Mouse (Mus musculus) heart, embryonic 14.5 days (tissue): Measurements from ENCODE around the gene Trit1. TPM values are rescaled to one million over a fixed set of nuclear protein-coding genes. Genes with fewer than 3 reads are reported as not detected.
A peak's percentile ranks its signal among the peaks of the same experiment; 100 is the strongest.

Experiments used
- ATAC-seq: fragments of 200-750 bp; cut with Nextera tagmentation; 2 replicates; pipeline ENCODE4 v1.8.0; 2017; ENCODE audit warnings: low read depth, moderate TSS enrichment; ENCODE audit not compliant: insufficient number of reproducible peaks, insufficient read depth, low FRiP score
- H3K27ac ChIP-seq, 2 experiments: fragments of 200-500 bp in 1 of 2; fragments of 300-500 bp in 1 of 2; sonication (generic) in 1 of 2; replicated peaks in 1 of 2; 2 replicates each; pipeline ENCODE4 v1.5.1; 2012 to 2014; ENCODE audit warnings: low read depth in 2 of 2, low read length in 2 of 2, control low read depth in 1 of 2, mild to moderate bottlenecking in 1 of 2, mixed read lengths in 1 of 2; ENCODE audit not compliant: control insufficient read depth in 1 of 2, insufficient read depth in 1 of 2
- H3K27me3 ChIP-seq: fragments of 300-500 bp; sonication (generic); 2 replicates; pipeline ENCODE4 v1.6.1; 2014; ENCODE audit warnings: mild to moderate bottlenecking, low read length, control low read depth; ENCODE audit not compliant: control insufficient read depth, insufficient read depth
- H3K36me3 ChIP-seq: fragments of 300-500 bp; sonication (generic); 2 replicates; pipeline ENCODE4 v1.6.1; 2014; ENCODE audit warnings: mild to moderate bottlenecking, control low read depth, low read length, mixed read lengths; ENCODE audit not compliant: control insufficient read depth, insufficient read depth
- H3K4me1 ChIP-seq, 2 experiments: fragments of 200-500 bp in 1 of 2; fragments of 300-500 bp in 1 of 2; sonication (generic) in 1 of 2; 2 replicates each; pipeline ENCODE4 v1.6.1; 2012 to 2014; ENCODE audit warnings: low read length in 2 of 2, control low read depth in 1 of 2, mixed read lengths in 1 of 2; ENCODE audit not compliant: control insufficient read depth in 2 of 2, insufficient read depth in 2 of 2
- H3K4me2 ChIP-seq: fragments of 300-500 bp; sonication (generic); 2 replicates; pipeline ENCODE4 v1.6.1; 2014; ENCODE audit warnings: mild to moderate bottlenecking, low read length
- H3K4me3 ChIP-seq, 2 experiments: fragments of 200-500 bp in 1 of 2; fragments of 300-500 bp in 1 of 2; sonication (generic) in 1 of 2; 2 replicates each; pipeline ENCODE4 v1.5.1; 2012 to 2014; ENCODE audit warnings: low read length in 2 of 2, mild to moderate bottlenecking in 2 of 2, control low read depth in 1 of 2, low read depth in 1 of 2, moderate library complexity in 1 of 2; ENCODE audit not compliant: control insufficient read depth in 1 of 2, insufficient read depth in 1 of 2
- H3K9ac ChIP-seq: fragments of 300-500 bp; sonication (generic); 2 replicates; pipeline ENCODE4 v1.6.1; 2014; ENCODE audit warnings: mild to moderate bottlenecking, low read length
- H3K9me3 ChIP-seq: fragments of 300-500 bp; sonication (generic); 2 replicates; pipeline ENCODE4 v1.6.1; 2016; ENCODE audit warnings: low read length, control low read depth; ENCODE audit not compliant: control insufficient read depth
- WGBS: fragments of 180-500 bp; shearing (Covaris S2); extraction: QIAGEN DNeasy Blood & Tissue Kit; methylation state at CpG from one replicate; pipeline ENCODE4 v1.1.7; 2014; 5-methylcytosine and 5-hydroxymethylcytosine counted together
- polyA plus RNA-seq: library from polyadenylated mRNA; unstranded; fragments of >200 nt; fragmentation: Nextera tagmentation; extraction: Ambion mirVana; gene quantifications from 2 replicates; pipeline ENCODE4 v1.2.1, GENCODE M21; 2014

Trit1 gene
- polyA plus RNA-seq, 1 experiment from 2014 or later: 12.1 TPM

- 61% methylated on average over 5 of the region's 5 CpGs for WGBS
- Histone ChIP-seq H3K27ac (no peak overlapping the region), H3K27me3 (peaks cover 4% of the 10 kb centered on the region; the same call in 1 of the 2 replicates), H3K9me3 (no peaks in the 10 kb centered on the region), H3K36me3 (no peaks in the 10 kb centered on the region), H3K9ac (no peak overlapping the region), H3K4me1 (no peaks in the 10 kb centered on the region), H3K4me3 (no peak overlapping the region), H3K4me2 (no peak overlapping the region)
- ATAC-seq: no peak
Observed at GRCm38 (mm10) chr4:123092621-123093020, 76.2 kb downstream of the Trit1 start.

- Histone ChIP-seq H3K27me3 (peaks cover 4% of the 10 kb centered on the region; the same call in 1 of the 2 replicates), H3K4me3 (no peak overlapping the region; a peak in 1 of 4 replicates), H3K27ac (no peak overlapping the region), H3K4me1 (no peaks in the 10 kb centered on the region), H3K9ac (no peak overlapping the region), H3K36me3 (no peaks in the 10 kb centered on the region), H3K4me2 (peak overlapping the region; percentile 44), H3K9me3 (no peaks in the 10 kb centered on the region)
- ATAC-seq: no peak
- 29% methylated on average over 17 of the region's 17 CpGs for WGBS
Observed at GRCm38 (mm10) chr4:123093064-123093776, 76.8 kb downstream of the Trit1 start.

- Histone ChIP-seq H3K9me3 (no peaks in the 10 kb centered on the region), H3K27me3 (peaks cover 4% of the 10 kb centered on the region; the same call in 1 of the 2 replicates), H3K9ac (no peak overlapping the region), H3K36me3 (no peaks in the 10 kb centered on the region), H3K4me1 (no peaks in the 10 kb centered on the region), H3K4me3 (no peak overlapping the region), H3K4me2 (peak overlapping the region; percentile 44; the same call in 1 of the 2 replicates), H3K27ac (no peak overlapping the region)
- no peak for ATAC-seq
- 36% methylated on average over 9 of the region's 9 CpGs for WGBS
Observed at GRCm38 (mm10) chr4:123093869-123094268, 77.5 kb downstream of the Trit1 start.

Other genes with a start within 250 kb of the Trit1 start
- gene Ppt1, start 180.4 kb upstream of the Trit1 start, polyA plus RNA-seq: 69.3 and 74.3 TPM in 2 replicates
- gene Cap1, start 130.5 kb upstream of the Trit1 start, polyA plus RNA-seq: 47.2 and 48.6 TPM in 2 replicates
- gene Mfsd2a, start 55.4 kb upstream of the Trit1 start, polyA plus RNA-seq: 0.38 and 0.42 TPM in 2 replicates
- 0.35 and 0.63 TPM in 2 replicates for gene Mycl, start 20.9 kb upstream of the Trit1 start, polyA plus RNA-seq
- 0.22 and 0.23 TPM in 2 replicates for gene Bmp8b, start 88.6 kb downstream of the Trit1 start, polyA plus RNA-seq
- gene Oxct2b, start 99.7 kb downstream of the Trit1 start, polyA plus RNA-seq: not detected in 2 replicates
- gene Ppie, start 123.4 kb downstream of the Trit1 start, polyA plus RNA-seq: 51.7 and 54.8 TPM in 2 replicates
- gene Hpcal4, start 166.6 kb downstream of the Trit1 start, polyA plus RNA-seq: 1.0 and 1.1 TPM in 2 replicates
- gene Nt5c1a, start 184.9 kb downstream of the Trit1 start, polyA plus RNA-seq: 1.7 and 2.1 TPM in 2 replicates
- 10.7 and 11.4 TPM in 2 replicates for gene Heyl, start 217.0 kb downstream of the Trit1 start, polyA plus RNA-seq
- gene Pabpc4, start 245.8 kb downstream of the Trit1 start, polyA plus RNA-seq: 63.0 and 80.2 TPM in 2 replicates